Mouse (Mus musculus): ENCODE data around the gene Sppl2b. TPM values are rescaled to one million over a fixed set of nuclear protein-coding genes. Genes with fewer than 3 reads are reported as not detected.

Gene Sppl2b
- total and polyA plus RNA-seq, 3 experiments, result 52.0 to 65.9 TPM; not detected in 1

DNA sequence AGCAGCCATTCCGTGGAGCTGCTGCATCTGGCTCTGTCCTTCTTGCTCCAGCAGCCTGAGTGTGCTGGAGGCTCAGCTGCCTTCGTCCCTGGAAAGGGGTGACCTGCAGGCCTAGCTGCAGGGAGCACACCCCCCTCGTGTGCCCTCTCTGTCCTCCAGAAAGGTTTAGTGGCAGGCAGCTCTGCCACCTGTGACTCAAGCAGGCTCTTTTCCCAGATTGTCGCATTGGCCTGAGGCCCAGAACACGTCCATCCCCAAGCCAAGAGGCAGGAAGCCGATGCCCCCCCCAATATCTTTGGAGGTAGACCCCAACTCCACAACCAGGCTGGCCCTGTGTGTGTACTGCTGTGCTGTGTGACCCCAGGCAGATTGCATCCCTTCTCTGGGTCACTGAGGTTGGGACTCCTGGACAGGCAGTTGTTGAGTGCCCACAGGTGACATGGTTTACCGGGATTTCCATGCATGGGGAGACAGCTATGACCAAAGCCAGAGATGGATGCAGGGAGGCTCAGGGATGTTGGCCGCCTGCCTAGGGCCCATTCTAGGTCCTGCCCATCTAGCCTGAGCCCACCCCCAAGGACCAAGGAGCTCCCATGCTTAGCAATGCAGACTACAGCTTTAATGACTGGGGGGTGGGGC lies 9.9 kb upstream of the Sppl2b start:
- no peaks in the 10 kb centered on the region for H3K36me3 ChIP-seq (ENCODE audit: control insufficient read depth in 1 of 2, insufficient read depth in 2 of 2, low read length in 2 of 2)
- no peaks in the 10 kb centered on the region for H3K9me3 ChIP-seq (replicated peaks; ENCODE audit: insufficient read depth, low read length)
- no peak overlapping the region for H3K9ac ChIP-seq (ENCODE audit: control insufficient read depth, low read depth, low read length, poor library complexity, severe bottlenecking)
- DNase-seq (ENCODE audit: low read depth, low spot score), result no peak
- H3K27me3 ChIP-seq (ENCODE audit: control insufficient read depth in 1 of 2, insufficient read depth in 2 of 2, low read length in 2 of 2), result no peaks in the 10 kb centered on the region
- H3K4me3 ChIP-seq (ENCODE audit: control insufficient read depth in 1 of 2, insufficient read depth in 1 of 2, low read depth in 2 of 2, low read length in 2 of 2), result no peak overlapping the region
- peaks cover 0 to 9% of the 10 kb centered on the region in 2 experiments; a peak in 2 of 4 replicates for H3K4me1 ChIP-seq (ENCODE audit: control insufficient read depth in 1 of 2, insufficient read depth in 2 of 2, low read length in 2 of 2)
- H3K27ac ChIP-seq (ENCODE audit: control insufficient read depth, low read depth, low read length), result no peak overlapping the region
- TF ChIP-seq GATA1 (IDR thresholded peaks at IDR 0.05; ENCODE audit: low read depth, low read length) (no peak), SMC3 (IDR thresholded peaks at IDR 0.05; ENCODE audit: low read depth, low read length) (no peak), CHD2 (IDR thresholded peaks at IDR 0.05; ENCODE audit: low read length) (no peak), CTCF (IDR thresholded peaks at IDR 0.05 in 2 of 3, conservative IDR thresholded peaks at IDR 0.05 in 1 of 3; ENCODE audit: control insufficient read depth in 1 of 3, insufficient read depth in 1 of 3, low read depth in 2 of 3, low read length in 3 of 3, poor library complexity in 1 of 3, severe bottlenecking in 1 of 3) (no peak), CHD1 (IDR thresholded peaks at IDR 0.05; ENCODE audit: low read depth, low read length) (no peak), HCFC1 (IDR thresholded peaks at IDR 0.05; ENCODE audit: low read depth, low read length) (no peak), ETS1 (IDR thresholded peaks at IDR 0.05; ENCODE audit: low read depth, low read length) (no peak), USF1 (IDR thresholded peaks at IDR 0.05; ENCODE audit: low read depth, low read length) (no peak), SIN3A (IDR thresholded peaks at IDR 0.05; ENCODE audit: low read length) (no peak), NELFE (IDR thresholded peaks at IDR 0.05; ENCODE audit: low read depth, low read length) (no peak), NRF1 (IDR thresholded peaks at IDR 0.05; ENCODE audit: insufficient read depth, low read depth, low read length, poor library complexity, severe bottlenecking) (no peak)
- H3K79me2 ChIP-seq (ENCODE audit: control insufficient read depth, insufficient read depth, low read length, poor library complexity), result no peaks in the 10 kb centered on the region

DNA sequence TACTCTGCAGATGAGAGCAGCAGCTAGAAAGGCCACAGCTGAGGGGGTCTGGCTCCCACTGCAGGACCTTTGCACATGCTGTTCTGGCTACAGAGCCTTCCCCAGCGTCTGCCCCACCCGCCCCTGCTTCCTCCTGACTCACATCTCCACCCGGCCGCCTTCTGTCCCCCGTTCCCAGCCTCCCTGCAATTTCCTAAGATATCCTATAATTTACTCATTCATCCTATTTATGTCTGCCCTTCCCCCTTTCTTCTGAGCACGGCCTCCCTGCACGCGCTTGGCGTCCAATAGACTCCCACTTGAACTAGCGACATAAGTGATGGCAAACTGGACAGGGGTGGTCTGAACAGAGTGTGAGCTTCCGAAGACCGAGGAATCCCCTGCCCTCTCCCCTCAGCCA lies 9.3 kb upstream of the Sppl2b start:
- no peak for TF ChIP-seq ZKSCAN1 (IDR thresholded peaks at IDR 0.05; ENCODE audit: low read depth, low read length)
- TF ChIP-seq TCF12 (IDR thresholded peaks at IDR 0.05; ENCODE audit: low read depth, low read length), result no peak
- TF ChIP-seq SIN3A (IDR thresholded peaks at IDR 0.05; ENCODE audit: low read length), result no peak
- TF ChIP-seq ETS1 (IDR thresholded peaks at IDR 0.05; ENCODE audit: low read depth, low read length), result no peak
- no peak for TF ChIP-seq EP300 (IDR thresholded peaks at IDR 0.05; ENCODE audit: low read depth in 1 of 2, low read length in 2 of 2)
- no peak for TF ChIP-seq GABPA (IDR thresholded peaks at IDR 0.05; ENCODE audit: low read depth, low read length)
- no peak for TF ChIP-seq CHD1 (IDR thresholded peaks at IDR 0.05; ENCODE audit: low read depth, low read length)
- no peak for TF ChIP-seq MAZ (IDR thresholded peaks at IDR 0.05; ENCODE audit: low read depth, low read length)
- TF ChIP-seq RAD21 (IDR thresholded peaks at IDR 0.05; ENCODE audit: low read depth, low read length), result no peak
- TF ChIP-seq TBP (IDR thresholded peaks at IDR 0.05; ENCODE audit: low read depth, low read length), result no peak
- no peak for TF ChIP-seq BHLHE40 (IDR thresholded peaks at IDR 0.05; ENCODE audit: borderline replicate concordance, low read depth, low read length)
- TF ChIP-seq USF2 (IDR thresholded peaks at IDR 0.05; ENCODE audit: borderline replicate concordance in 1 of 2, insufficient read depth in 1 of 2, low read depth in 1 of 2, low read length in 2 of 2), result no peak
- TF ChIP-seq KAT2A (conservative IDR thresholded peaks at IDR 0.05; ENCODE audit: low read depth, low read length), result no peak
- H3K4me3 ChIP-seq (ENCODE audit: control insufficient read depth in 1 of 2, insufficient read depth in 1 of 2, low read depth in 2 of 2, low read length in 2 of 2), result no peak overlapping the region
- no peaks in the 10 kb centered on the region for H3K27me3 ChIP-seq (ENCODE audit: control insufficient read depth in 1 of 2, insufficient read depth in 2 of 2, low read length in 2 of 2)
- H3K9ac ChIP-seq (ENCODE audit: control insufficient read depth, low read depth, low read length, poor library complexity, severe bottlenecking), result no peak overlapping the region
- no peak overlapping the region for H3K27ac ChIP-seq (ENCODE audit: control insufficient read depth, low read depth, low read length)
- no peak for DNase-seq (ENCODE audit: low read depth, low spot score)
- H3K79me2 ChIP-seq (ENCODE audit: control insufficient read depth, insufficient read depth, low read length, poor library complexity), result no peaks in the 10 kb centered on the region
- peaks cover 0 to 9% of the 10 kb centered on the region in 2 experiments; a peak in 2 of 4 replicates for H3K4me1 ChIP-seq (ENCODE audit: control insufficient read depth in 1 of 2, insufficient read depth in 2 of 2, low read length in 2 of 2)
- no peaks in the 10 kb centered on the region for H3K9me3 ChIP-seq (replicated peaks; ENCODE audit: insufficient read depth, low read length)
- H3K36me3 ChIP-seq (ENCODE audit: control insufficient read depth in 1 of 2, insufficient read depth in 2 of 2, low read length in 2 of 2), result no peaks in the 10 kb centered on the region

All from MEL (cell line).